Mouse (Mus musculus): ENCODE data around the gene Ttll3.

Ttll3 gene

GRCm38 (mm10) chr6:113464040-113464439, 75.0 kb downstream of the Ttll3 start:
- no peak for DNase-seq (ENCODE audit: low spot score)
